Mouse (Mus musculus) v-Abl transformed pro-B cells (cell line): Measurements from ENCODE around the gene Psmd13.

Experiments used
- in situ Hi-C, 2 experiments: fragments of 400-800 bp; cut with MboI; formaldehyde crosslinking; loops; one replicate each; pipeline ENCODE4 v1.15.1; 2025; ENCODE audit not compliant: unreplicated experiment in 2 of 2

The Psmd13 gene

DNA sequence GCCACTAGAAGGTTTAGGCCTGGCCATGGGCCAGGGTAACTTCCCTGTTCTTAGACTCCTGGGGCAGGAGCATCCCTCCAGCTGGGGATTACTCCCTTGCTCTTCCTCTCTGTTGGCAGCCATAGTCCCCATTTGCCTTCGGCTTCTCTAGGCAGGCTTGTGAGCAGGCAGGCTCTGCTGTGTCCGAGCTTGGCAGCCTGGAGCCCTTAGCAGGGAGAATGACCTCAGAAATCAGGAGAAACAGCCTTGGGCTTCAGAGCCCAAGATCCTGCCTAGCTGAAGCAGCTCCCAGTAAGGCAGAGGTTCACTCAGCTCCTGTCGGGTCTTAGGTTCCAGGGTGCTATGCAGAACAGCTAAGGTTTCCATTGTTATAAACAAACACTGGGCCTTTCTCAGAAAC, 17.4 kb downstream of the Psmd13 start:
- in situ Hi-C loops, result loop anchor here in 1 of 2 experiments (25.0 kb wide), 1 partner anchor 1987 kb away; the partner anchor contains the start of gene Bnip3

GRCm38 (mm10) chr7:140900220-140900619, 18.5 kb downstream of the Psmd13 start, which contains the start of gene Cox8b:
TSS of gene Cox8b (minus strand) at chr7:140900446.
- in situ Hi-C loops, result loop anchor here (5.0 to 10.0 kb wide), 3 partner anchors 58 to 935 kb away; no protein-coding TSS in a partner anchor

DNA sequence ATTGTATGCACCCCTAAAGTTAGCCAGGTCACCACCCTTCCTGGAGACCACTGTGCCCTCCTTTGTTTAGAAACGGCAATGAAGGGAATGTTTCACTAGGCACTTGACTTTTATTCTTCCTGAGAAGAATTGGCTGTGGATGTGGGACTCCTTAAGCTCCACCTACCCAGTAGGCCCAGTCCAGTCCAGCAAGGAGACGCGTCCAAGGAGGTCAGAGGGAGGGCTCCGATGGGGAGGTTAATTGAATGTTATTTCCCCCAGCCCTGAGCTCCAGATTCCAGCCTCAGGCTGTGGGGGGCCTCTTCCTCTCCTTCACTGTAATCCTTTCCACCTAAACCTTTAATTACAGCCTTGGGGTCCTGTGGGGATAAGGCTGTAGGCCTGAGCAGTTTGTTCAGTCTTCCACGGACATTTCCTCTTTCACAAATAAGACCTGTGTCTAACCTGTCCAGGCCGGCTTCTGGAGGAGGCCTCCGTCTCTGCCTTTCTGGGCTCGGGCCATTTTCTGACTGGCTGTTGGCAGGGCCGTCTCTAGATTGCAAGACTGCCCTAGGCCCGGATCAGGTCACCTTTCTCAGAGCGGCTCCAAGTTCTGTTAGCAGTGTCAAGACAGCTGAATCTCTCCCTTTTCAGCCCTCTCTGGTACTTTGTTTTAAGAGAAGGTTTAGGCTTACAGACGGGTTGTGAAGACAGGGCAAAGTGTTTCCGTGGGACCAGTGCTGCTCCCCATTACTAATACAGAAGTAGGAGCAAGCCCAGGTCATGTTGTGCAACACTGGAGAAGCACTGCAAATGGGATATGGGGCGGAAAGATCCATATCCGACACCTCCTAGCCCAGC, 20.5 kb downstream of the Psmd13 start:
- in situ Hi-C loops, result loop anchor here (5.0 to 10.0 kb wide), 3 partner anchors 60 to 937 kb away; no protein-coding TSS in a partner anchor

DNA sequence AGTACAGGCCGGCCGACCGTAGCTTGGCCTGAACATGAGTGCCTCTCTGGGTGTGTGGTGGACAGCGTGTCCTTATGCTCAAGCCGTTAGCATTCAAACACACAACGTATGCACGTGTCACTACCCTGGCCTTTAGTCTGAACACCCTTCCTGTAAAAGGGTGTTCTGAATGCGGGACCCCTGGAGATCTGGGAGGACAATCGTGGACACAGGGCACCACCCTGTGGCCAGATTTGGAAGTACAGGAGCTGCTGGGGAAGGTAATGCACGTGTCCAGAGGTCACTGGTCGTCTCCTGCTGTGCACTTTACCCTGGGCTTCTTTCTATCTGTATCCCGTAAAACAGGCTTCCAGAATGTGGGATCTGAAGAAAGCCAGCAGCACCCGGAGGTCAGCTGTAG, 21.4 kb downstream of the Psmd13 start:
- in situ Hi-C loops, result loop anchor here (5.0 to 10.0 kb wide), 3 partner anchors 61 to 938 kb away; no protein-coding TSS in a partner anchor

GRCm38 (mm10) chr7:140905642-140906081, 23.9 kb downstream of the Psmd13 start:
- in situ Hi-C loops, result loop anchor here (5.0 to 10.0 kb wide), 3 partner anchors 142 to 941 kb away; no protein-coding TSS in a partner anchor

DNA sequence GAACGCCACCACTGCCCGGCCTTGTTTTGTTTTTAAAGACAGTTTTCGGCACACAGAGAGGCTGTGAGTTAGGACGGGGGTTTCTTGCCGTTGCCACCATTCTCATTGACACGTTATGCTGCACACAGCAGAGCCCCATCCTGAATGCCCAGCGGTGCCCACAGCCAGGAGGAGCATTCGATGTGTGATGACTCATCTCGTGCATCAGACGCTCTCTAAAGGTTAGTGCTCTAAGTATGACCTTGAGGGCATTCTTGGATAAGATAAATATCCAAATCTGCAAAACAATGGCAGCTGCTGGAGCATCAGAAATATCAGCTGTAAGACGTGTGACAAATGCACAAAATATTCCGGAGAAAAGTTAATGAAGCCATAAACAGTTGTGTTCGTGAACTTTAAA, 25.4 kb downstream of the Psmd13 start:
- in situ Hi-C loops, result loop anchor here (5.0 to 10.0 kb wide), 3 partner anchors 140 to 942 kb away; no protein-coding TSS in a partner anchor

DNA sequence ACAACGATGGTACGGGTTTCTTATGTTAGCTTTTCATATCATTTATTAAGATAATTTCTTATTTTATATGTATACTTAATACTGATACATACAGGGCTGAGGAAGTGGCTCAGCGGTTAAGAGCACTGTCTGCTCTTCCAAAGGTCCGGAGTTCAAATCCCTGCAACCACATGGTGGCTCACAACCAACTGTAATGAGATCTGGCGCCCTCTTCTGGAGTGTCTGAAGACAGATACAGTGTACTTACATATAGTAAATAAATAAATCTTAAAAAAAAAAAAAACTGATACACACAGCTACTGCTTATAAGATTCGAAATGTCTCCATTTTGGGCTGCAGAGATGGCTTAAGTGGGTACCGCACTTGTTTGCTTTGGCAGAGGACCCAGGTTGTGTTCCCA, 25.9 kb downstream of the Psmd13 start:
- in situ Hi-C loops, result loop anchor here (5.0 to 10.0 kb wide), 3 partner anchors 140 to 943 kb away; no protein-coding TSS in a partner anchor

GRCm38 (mm10) chr7:140908181-140908580, 26.4 kb downstream of the Psmd13 start:
- in situ Hi-C loops, result loop anchor here (5.0 to 10.0 kb wide), 3 partner anchors 139 to 943 kb away; no protein-coding TSS in a partner anchor

GRCm38 (mm10) chr7:140908634-140909107, 26.9 kb downstream of the Psmd13 start:
- in situ Hi-C loops, result loop anchor here (5.0 to 10.0 kb wide), 3 partner anchors 139 to 944 kb away; no protein-coding TSS in a partner anchor

GRCm38 (mm10) chr7:140912293-140912692, 30.5 kb downstream of the Psmd13 start:
- in situ Hi-C loops, result loop anchor here in 1 of 2 experiments (5.0 to 10.0 kb wide), 2 partner anchors 35 to 453 kb away; no protein-coding TSS in a partner anchor

GRCm38 (mm10) chr7:140912846-140913482, 31.2 kb downstream of the Psmd13 start:
- in situ Hi-C loops, result loop anchor here in 1 of 2 experiments (5.0 to 10.0 kb wide), 2 partner anchors 34 to 452 kb away; no protein-coding TSS in a partner anchor

DNA sequence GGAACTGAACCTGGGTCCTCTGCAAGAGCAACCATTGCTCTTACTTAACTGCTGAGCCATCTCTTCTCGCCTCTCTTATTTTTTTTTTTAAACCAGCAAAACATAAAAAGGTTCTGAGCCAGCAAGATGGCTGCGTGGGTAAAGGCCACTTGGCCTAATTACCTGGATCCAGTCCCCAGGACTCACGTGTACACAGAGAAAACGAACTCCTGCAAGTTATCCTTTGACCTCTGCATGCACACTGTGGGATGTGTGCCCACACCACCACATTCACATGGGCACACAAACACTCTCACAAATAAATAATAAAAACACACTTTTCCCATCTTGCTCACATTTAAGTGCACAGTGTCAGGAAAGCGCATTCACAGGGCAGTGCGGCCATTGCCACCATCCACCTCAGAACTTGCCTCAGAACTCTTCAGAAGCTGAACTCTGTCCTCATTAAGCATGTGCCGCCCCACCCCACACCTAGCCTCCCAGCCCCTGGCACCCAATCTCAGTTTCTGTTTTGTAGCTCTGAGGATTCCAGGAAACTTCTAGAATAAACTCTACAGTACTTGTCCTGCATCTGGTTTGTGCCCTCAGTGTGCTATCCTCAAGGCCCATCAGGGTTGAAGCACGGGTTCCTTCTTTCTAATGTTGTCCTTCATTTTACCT, 32.4 kb downstream of the Psmd13 start:
- in situ Hi-C loops, result loop anchor here in 1 of 2 experiments (5.0 to 10.0 kb wide), 2 partner anchors 33 to 451 kb away; no protein-coding TSS in a partner anchor

DNA sequence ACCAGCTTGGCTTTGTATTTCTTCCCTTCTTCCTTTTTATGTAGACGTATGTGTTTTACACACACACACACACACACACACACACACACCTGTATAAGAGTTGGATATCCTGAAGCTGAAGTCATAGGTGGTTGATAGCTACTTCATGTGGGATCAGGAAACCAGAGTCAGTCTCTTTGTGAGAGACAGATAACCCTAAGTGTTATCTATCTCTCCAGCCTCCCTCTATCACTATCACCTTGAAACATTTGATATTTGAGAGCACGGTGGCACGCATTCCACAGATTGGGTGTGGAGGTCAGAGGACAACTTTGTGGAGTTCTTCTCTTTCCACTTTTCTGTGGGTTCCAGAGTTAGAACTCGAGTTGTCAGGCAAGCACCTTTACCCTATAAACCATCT, 38.1 kb downstream of the Psmd13 start:
- in situ Hi-C loops, result loop anchor here in 1 of 2 experiments (10.0 kb wide), 1 partner anchor 445 kb away; no protein-coding TSS in a partner anchor

- in situ Hi-C loops, result no loop called here
Measured at GRCm38 (mm10) chr7:140920418-140921029, 38.8 kb downstream of the Psmd13 start, which contains the start of gene Nlrp6. TSS of gene Nlrp6 (plus strand) at chr7:140920902.

DNA sequence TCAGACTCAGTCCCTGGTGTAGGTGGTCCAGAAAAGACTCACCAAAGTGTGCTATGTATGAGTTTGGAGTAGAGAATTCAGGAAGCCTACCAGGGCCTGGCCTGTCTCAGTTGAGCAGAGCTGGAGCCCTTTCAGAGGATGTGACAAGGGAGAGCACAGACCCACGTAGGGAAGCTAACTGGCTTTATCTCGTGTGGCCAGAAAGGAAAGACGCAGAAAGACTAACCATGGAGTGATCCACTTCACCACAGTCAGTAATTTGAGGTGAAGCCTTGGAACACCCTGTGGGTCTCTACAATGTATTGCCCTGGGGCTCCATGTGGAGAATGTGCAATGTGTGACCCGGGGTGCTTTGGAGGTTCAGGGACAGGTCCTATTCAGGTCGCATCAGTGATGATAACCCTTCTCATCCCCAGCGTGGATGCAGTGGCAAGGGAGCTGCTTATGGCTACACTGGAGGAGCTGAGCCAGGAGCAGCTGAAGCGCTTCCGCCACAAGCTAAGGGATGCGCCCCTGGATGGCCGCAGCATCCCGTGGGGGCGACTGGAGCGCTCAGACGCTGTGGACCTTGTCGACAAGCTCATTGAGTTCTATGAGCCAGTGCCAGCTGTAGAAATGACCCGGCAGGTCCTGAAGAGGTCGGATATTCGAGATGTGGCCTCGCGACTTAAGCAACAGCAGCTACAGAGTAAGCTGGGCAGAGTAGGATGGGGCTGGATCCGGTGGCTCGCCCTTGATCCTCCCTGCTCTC, 39.6 kb downstream of the Psmd13 start:
- in situ Hi-C loops, result no loop called here

- in situ Hi-C loops, result no loop called here
Measured at GRCm38 (mm10) chr7:140922398-140923069, 40.8 kb downstream of the Psmd13 start.

DNA sequence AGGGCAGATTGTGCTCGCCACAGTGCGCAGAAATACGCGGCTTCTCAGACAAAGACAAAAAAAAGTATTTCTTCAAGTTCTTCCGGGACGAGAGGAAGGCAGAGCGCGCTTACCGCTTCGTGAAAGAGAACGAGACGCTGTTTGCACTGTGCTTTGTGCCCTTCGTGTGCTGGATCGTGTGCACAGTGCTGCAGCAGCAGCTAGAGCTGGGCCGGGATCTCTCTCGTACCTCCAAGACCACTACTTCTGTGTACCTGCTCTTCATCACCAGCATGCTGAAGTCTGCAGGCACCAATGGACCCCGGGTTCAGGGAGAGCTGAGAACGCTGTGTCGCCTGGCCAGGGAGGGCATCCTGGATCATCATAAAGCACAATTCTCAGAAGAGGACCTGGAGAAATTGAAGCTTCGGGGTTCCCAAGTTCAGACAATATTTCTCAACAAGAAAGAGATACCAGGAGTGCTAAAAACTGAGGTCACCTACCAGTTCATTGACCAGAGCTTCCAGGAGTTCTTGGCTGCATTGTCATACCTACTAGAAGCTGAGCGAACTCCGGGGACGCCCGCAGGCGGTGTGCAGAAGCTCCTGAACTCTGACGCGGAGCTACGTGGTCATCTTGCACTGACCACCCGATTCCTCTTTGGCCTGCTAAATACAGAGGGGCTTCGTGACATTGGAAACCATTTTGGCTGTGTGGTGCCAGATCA, 41.5 kb downstream of the Psmd13 start:
- in situ Hi-C loops, result no loop called here

DNA sequence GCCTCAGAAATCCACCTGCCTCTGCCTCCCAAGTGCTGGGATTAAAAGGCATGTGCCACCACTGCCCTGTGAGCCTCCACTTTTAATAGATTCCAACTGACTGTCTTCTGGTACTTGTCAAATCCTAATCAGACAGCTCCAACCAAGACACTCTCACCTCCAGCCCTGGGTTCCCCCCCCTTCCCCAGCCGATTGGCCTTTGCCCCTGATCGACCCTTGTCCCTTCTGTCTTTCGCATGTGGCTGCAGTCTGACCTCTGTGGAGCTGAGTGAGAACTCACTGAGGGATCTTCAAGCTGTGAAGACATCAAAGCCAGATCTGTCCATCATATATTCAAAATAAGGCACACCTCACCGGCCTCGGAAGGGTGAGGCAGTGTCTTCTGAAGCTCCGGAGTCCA, 45.4 kb downstream of the Psmd13 start:
- in situ Hi-C loops, result no loop called here
